Mouse (Mus musculus) layer of hippocampus, postnatal 36 days (tissue): Measurements from ENCODE around the gene Pla2g16. TPM values are rescaled to one million over a fixed set of nuclear protein-coding genes. Genes with fewer than 3 reads are reported as not detected.

Experiments used
- DNase-seq, 2 experiments: peaks; one replicate each; pipeline ENCODE4 v3.0.0; 2022
- total RNA-seq, 2 experiments: library from RNA; stranded (reverse); gene quantifications; 2 replicates each; pipeline ENCODE4 v1.2.3; 2021

Pla2g16 gene
- total RNA-seq, 2 experiments from 2014 or later, result 28.3 to 28.8 TPM

- no peak for DNase-seq
Measured at GRCm38 (mm10) chr19:7616231-7616930, 59.1 kb downstream of the Pla2g16 start.

GRCm38 (mm10) chr19:7617085-7617484, 59.8 kb downstream of the Pla2g16 start:
- no peak for DNase-seq

DNA sequence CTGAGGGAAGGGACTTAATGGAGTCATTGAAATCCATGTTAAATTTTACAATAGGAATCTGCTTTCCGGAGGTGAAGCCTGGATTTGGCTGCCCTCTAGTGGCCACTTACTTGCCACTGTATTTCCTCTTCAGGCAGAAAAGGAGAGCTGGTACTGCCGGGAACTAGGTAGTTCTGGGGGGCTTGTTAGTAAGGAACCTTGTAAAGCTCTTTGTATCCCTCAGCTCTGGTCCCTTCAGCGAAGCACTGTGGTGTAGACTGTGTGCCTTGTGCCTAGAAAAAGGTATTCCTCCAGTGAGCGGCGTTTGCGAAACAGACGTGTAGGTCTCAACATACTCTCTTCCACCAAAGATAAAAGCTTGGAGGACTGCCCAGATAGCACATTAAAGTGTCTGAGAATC, 60.4 kb downstream of the Pla2g16 start:
- peak; percentile 43 to 44 for DNase-seq

DNA sequence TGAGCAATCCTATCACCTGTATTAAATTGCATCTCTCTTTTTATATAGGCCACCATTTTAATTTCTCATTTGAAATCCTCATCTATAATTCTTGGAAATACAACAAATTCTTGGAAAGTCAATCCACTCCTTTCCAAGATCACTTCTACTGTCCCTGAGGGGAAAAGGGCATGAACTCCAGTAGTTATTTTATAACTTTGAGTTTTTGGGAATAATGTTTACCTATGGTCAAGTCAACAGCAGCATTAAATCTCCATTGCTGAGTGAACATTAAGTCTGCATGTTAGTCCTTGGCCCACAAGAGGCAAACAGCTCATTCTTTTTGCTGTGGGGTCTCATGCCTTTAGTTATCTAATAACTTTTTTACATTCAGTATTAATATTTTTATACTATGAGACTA, 75.8 kb downstream of the Pla2g16 start:
- DNase-seq, result no peak

- no peak for DNase-seq
Measured at GRCm38 (mm10) chr19:7633786-7634185, 76.5 kb downstream of the Pla2g16 start.

Other genes starting within 250 kb of the Pla2g16 start
- 100 to 1,000 TPM; 111 to 118 TPM for gene Mark2, start 215.6 kb upstream of the Pla2g16 start, total RNA-seq
- gene Spindoc, start 174.5 kb upstream of the Pla2g16 start, total RNA-seq, result 10 to 100 TPM; 31.8 to 36.9 TPM
- gene 2700081O15Rik, start 139.8 kb upstream of the Pla2g16 start, total RNA-seq, result 10 to 100 TPM; 46.9 to 54.4 TPM
- 100 to 1,000 TPM; 737 to 795 TPM for gene Rtn3, start 74.2 kb upstream of the Pla2g16 start, total RNA-seq
- gene Atl3, start 63.4 kb upstream of the Pla2g16 start, total RNA-seq, result 10 to 100 TPM; 21.1 to 23.3 TPM
- gene Lgals12, start 49.7 kb downstream of the Pla2g16 start, total RNA-seq, result under 1 TPM; 0.22 to 0.28 TPM
- gene Hrasls5, start 55.1 kb downstream of the Pla2g16 start, total RNA-seq, result not detected
- gene Slc22a19, start 153.9 kb downstream of the Pla2g16 start, total RNA-seq, result not detected
- gene Slc22a26, start 245.2 kb downstream of the Pla2g16 start, total RNA-seq, result not detected